Mouse (Mus musculus): ENCODE results near the gene Spon1.
A peak's percentile ranks its signal among the peaks of the same experiment; 100 is the strongest.

Spon1 gene

DNA sequence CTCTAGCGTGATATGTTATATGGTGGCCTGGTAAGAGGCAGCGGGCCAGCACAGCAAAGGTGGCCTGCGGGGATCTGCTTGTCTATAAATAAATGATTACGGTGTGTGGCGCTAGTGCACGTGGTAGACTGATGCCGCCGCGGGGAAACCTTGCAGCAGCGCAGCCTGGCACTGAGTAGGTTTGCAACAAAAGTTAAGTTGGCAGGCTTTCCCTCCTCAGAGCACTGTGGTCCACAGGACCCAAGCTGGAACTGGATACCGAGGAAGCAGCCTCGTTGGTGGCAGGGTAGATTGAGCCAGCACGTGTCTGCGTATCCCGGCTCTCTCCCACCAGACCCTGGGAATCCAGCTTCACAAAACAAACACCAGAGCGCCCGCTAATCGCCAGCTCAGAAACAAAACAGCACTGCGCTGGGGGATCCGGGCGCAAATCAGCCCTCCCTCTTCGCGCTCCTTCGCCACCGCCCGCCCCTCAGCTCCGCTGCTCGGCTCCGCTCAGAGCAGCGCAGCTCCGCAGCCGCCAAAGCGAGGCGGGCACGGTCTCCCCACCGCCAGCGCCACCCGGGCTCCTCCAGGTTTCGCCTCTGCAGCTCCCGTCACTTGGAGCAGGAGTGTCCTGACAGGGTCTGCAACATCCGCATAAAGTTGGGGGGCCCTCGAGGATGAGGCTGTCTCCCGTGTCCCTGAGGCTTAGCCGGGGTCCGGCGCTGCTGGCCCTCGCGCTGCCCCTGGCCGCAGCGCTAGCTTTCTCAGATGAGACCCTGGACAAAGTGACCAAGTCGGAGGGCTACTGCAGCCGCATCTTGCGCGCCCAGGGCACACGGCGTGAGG lies at the start of gene Spon1:
Spon1 (plus strand) TSS at position 332 of the 831 bp plus-strand sequence.
- DNase-seq (ENCODE audit: low spot score) = no peak

DNA sequence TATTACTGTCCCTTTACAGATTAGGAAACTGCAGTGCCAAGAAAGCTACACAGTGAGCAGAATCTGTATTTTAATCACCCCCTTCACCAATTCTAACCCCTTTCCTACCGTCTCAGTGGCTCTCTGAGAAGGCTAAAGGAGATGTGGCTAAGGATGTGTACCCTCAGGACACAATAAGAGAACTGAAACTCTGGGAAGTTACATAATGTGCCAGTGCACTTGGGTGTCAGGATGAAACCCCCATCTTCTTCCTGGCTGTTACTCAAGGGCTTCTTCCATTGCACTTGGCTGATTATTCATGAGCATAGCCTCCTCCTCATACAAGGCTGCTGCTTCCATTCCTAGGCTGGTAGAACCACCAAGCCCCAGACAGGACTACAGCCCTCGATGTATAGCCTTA lies 43.8 kb upstream of the Spon1 start:
- no peak for DNase-seq (ENCODE audit: low spot score)

DNA sequence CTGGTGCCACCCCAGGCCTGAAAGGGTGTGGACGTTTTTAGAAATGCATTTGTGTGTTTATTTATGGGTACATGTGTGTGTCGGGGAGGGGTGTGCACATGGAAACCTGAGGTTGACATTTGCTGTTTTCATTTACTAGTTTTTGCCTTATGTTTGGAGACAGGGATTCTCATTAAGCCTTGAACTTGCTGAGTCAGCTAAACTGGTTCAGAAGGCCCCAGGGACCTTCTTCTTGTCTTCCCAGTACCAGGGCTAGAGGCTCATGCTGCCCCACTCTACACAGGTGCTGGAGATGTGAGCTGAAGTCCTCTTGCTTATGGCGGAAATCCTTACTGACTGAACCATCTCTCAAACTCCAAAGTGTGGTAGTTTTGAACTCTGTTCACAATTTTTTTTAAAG lies 41.9 kb upstream of the Spon1 start:
- no peak for DNase-seq (ENCODE audit: low spot score)

DNA sequence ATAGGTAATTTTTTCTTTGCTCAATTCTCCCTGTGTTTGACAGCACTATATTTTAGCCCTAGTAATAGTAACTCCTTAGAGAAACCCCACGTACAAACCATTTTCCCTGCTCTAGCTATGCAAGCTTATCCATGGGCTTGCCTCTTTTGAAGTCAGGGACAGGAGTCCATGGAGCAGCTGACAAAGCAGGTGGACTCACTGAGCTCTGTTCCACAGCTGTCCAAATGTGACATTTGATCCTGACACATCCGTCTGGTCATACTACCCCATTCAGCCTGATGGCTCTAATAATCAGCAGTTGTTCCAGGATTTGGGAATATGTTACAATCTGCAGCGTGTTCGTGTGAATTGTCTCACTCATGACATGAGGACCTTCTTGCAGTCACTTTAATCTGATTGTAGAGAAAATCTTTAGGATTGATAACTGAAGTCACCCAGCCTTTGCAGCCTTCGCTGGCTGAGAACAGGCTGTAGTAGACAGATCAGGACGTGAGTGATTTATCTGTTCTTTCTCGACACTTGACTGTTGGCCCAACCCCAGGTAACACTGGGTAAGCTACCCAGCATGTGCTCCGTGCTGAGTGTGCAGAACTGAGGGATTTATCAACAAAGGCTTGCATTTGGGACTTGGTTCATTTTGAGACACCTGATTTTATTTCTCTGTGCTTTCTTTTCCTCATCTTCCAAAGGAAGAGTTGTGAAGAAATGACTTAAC lies 37.6 kb upstream of the Spon1 start:
- no peak for DNase-seq (ENCODE audit: low spot score)

DNA sequence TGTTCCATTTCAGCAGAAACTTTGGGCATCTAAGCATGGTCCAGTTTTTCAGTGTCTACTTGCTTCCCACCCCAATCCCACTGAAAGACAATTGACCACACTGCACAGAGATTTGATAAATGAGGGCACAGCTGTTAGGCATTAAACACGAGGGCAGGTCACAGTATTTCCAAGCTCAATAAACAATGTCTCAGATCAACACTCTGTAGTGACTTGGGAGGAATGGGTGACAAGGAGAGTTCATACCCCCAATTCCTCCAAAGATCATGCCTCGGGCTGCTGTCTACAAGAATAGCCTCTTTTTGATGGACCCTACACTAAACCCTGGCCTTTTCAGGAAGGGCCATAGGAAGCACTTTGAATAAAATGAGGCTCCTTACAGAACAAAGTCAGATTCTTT lies 36.9 kb upstream of the Spon1 start:
- no peak for DNase-seq (ENCODE audit: low spot score)

DNA sequence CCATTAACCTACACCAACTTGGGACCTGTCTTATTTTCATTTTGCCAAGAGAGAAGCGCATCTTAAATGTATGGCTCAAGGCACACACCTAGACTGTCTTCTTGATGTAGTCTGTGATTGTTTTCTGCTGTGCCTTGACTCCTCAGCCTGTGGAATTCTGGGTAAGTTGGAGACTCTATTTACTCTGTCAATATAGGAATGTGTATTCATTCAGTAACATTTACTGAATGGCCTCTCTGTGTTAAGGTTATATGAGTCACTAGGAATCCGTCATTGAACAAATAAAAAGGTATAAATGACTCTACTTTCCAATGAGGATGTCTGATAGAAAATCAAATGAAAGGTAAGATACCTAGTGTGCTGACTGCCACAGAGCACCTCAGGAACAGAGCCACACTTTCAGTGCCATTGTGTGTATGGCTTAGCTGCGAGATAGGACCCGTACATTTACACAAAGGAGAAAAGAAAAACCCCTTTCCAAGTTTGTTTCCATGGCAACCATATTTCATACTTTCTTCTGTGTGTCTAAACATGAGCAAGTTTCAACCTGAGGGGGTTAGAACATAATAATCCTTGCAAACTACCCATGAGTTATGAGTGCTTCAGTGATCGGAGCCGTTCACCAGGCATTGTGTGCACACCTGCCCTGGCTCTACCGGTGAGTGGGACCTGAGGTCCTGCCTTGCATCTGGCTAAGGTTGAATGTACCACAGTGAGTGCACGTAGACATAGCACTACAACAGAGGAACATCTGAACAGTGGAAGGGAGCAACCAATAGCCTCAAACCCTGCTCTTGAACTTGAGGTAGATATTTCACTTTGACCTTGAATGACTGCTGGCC lies 35.2 kb upstream of the Spon1 start:
- DNase-seq (ENCODE audit: low spot score) = no peak

DNA sequence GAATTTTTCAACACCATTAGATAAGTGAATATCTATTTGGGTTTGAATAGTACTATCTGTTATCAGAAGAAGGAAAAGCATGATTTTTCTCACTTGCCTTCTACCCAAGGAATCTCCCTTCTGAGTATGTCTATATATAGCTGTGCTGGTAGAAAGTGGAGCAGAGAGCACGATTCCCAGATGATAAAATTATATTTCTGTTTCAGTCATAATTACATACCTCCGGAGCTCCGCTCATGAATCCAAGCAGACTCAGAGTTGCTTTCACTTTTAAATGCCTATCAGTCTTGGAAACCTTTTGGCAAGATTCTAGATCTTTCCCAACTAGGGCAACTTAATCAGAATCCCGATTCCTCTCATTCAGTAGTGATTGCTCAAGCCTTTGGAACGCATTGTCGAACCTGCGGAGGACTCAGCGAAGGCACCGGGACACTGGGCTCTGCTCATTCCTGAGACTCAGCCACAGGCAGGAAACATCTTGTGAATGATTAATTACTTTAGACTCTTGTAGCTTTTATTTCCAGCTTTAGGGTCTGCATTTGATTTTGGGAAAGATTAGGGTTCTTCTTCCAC lies 27.9 kb upstream of the Spon1 start:
- DNase-seq (ENCODE audit: low spot score) = no peak

DNA sequence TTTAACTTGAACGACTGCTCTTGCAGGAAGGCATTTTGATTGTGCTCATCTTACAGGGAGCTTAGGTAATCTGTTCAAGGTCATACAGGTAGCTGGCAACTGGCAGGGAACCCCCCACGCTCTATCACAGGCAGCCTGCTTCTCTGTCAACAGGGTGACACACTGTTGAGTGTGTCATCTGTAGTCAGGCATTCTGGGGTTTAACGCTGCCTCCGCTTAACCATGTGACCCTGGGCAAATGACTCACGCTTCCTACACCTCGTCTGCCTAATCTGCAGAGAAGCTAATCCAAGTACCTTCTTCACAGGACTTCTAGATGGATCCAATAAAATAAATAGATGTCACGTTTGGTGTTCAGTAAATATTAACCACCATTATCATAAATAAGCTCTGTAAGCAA lies 26.6 kb upstream of the Spon1 start:
- no peak for DNase-seq (ENCODE audit: low spot score)

DNA sequence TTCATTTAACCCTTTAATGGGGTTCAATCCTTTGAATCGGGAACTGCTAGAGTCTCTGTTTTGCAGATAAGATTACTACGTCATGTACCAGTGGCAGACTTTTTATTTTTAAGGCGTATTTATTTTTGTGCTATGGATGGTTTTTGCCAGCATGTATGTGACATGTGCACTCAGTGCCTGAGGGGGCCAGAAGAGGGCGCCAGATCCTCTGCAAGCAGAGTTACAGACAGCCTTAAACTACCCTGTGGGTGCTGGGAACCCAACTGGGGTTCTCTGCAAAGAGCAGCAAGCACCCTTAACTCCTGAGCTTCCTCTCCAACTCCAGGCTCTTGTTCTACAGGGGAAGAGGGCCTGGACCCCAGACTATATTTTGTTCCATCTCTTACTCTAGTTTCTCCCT lies 23.2 kb upstream of the Spon1 start:
- no peak for DNase-seq (ENCODE audit: low spot score)

DNA sequence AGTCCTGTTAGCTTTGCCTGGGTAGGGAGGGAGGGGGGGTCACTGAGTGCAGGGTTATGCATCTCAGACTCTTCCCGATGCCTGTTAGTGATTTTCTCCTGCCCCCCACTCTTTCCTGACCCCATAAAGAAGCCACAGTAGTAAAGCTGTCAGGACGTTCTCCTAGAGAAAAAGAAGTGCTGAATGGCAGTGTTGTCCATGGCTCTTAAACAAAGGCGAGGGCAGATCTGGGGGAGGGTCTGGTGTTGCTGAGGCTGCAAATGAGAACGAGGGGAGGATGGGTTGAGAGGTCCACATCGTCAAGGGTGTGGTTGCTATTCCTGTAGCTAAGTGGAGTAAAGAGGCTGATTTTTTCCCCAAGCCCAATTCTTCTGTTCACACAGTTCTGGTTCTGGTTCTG lies 21.8 kb upstream of the Spon1 start:
- DNase-seq (ENCODE audit: low spot score) = no peak

DNA sequence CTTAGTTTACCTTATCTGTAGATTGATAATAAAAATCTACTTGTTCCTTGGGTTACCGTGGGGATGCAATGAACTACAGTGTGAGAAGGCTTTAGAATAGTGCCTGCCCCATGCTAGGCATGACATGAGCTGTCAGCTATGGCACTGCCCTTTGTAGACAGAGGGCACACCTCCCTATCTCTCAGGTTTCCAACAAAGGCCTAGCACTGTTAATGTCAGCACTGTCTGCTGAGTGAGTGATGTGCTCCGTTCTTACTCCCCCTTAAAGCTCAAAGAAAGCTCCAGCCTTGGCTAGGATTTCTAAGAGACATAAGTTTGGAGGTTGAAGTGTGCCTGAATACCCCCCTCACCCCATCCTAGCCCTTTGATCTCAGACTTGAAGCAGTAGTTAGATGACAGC lies 9.2 kb upstream of the Spon1 start:
- DNase-seq (ENCODE audit: low spot score) = no peak

DNA sequence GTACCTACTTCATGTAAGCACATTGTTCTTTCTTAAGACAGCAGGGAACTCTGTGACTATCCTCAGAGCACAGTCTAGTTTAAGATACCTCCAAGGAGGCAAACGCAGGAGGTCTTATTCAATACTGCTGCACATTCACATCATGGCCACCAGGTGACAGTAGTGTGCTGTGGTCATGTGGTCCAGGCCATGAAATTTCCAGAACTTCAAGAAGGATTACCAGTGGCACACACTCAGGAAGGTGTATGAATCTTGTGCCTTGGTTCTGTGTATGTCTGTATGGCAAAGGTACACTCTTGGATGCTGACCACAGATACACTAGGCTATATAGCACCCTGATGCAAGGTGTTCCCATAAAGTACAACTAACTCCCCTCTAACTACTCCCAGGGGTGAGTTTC lies 6.6 kb upstream of the Spon1 start:
- DNase-seq (ENCODE audit: low spot score) = no peak

DNA sequence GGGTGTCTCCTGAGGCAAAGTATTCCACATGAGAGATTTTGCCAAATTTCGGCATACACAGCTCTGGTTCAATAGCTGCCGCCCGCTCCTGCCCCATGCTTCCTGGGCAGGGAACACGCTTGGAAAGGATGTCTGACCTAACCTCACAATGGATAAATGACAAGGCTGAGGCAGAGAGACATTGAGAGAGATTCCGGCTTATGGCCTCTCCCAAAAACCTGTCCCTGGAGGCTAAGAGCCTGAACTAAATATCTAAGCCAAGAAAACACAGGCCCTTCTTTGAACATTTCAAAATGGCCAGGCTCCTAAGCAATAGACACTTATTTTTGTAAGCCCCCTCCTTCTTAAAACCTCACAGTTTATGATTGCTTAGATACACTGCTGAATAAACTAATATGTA lies 665 bp upstream of the Spon1 start:
- no peak for DNase-seq (ENCODE audit: low spot score)

DNA sequence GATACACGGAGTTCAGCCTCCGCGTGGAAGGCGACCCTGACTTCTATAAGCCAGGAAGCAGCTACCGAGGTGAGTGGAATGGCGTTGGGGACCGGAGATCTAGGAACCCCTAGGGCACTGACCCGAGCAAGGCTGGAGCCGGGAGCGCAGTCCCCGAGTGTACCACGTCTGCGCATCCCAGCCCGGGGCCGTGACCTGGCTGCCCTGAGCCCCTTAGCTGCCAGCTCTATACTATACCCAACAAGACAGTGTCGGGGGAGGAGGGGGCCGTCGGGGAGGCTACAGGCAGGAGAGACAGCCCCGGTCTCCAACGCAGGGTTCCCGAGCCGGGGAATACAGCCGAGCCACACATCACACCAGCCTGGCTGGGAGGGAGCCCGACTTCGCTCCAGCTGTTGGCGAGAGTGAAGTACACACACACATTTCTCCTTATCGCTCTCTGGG lies 722 bp downstream of the Spon1 start:
- no peak for DNase-seq (ENCODE audit: low spot score)

DNA sequence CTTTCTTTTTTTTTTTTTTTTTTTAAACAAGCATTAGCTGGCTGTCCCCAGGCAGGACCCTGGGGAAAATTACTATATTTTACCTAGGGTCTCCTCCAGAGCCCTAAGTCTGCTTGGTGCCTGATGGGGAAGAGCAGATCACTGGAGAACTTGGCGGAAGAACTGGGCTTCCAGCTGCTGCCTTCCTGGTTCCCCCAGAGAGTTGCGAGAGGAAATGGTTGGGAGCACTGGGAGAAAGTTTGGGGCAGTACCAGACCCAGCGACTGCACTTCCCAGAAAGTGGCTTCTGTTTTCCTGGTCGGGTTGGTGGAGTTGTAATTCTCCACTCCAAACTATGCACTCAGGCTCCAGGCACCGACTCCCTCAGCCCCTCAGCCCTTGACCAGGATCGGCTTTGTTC lies 1.7 kb downstream of the Spon1 start:
- no peak for DNase-seq (ENCODE audit: low spot score)

DNA sequence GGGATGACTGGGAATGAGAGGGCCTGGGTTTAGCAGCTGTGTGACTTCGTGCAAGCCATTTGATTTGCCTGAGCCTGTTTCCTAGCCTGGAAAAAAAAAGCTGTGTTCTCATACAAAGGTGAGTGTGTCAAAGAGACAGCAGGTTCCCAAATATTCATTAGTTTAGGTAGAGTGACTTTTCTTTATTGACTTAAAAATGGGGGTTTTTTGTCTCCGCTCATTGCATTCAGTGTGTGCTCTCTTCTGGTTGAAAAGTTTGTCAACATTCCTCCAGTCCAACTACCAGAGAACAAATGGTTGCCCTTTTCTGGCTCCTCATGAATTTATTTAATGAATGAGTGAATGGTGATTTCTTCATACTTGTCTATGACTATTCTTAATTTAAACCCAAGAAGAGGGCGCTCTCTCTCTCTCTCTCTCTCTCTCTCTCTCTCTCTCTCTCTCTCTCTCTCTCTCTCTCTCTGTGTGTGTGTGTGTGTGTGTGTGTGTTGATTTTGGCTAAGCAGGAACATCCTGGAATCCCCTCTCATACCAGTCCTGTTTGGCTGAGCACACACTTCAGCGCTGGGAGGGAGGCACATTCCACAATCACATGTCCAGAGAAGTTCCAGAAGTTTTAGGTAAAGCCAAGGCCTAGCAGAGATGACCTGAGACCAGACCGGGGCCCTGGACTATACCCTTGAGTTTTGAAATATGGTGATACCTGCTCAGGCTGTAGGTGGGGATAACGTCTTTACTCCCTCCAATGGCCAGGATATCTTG lies 2.6 kb downstream of the Spon1 start:
- no peak for DNase-seq (ENCODE audit: low spot score)

DNA sequence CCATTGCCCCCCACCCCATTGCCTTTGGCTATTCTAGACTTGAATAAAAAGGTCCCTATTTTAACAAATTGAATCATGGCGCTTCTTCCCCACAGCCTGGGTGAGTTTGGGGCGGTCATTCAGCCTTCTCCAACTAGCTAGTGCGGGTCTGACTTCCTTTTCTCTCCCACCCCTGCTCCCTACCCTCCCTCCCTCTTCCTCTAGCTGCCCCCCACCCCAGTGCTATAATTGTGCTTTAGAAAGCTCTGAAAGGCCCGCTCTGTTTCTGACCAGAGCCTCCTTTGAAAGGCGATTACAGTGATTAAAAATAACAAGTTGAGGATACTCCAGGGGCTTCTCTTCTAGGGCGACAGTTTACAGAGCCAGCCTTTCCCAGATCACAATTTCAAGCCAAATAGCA lies 3.5 kb downstream of the Spon1 start:
- DNase-seq (ENCODE audit: low spot score) = no peak

DNA sequence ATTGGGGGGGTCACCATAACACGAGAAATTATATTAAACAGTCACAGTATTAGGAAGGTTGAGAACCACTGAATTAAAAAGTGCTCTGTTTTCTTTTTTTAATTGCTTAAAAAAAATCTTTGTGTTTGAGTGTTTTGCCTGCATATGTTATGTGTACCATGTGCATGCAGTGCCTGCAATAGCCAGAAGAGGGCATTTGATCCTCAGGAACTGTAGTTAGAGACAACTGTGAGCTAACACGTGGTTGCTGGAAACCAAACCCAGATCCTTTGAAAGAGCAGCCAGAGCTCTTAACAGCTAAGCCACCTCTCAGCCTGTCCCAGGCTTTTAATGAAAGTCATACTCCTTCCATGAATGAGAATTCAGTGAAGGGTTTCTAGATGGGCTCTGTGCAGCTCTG lies 6.3 kb downstream of the Spon1 start:
- DNase-seq (ENCODE audit: low spot score) = no peak

DNA sequence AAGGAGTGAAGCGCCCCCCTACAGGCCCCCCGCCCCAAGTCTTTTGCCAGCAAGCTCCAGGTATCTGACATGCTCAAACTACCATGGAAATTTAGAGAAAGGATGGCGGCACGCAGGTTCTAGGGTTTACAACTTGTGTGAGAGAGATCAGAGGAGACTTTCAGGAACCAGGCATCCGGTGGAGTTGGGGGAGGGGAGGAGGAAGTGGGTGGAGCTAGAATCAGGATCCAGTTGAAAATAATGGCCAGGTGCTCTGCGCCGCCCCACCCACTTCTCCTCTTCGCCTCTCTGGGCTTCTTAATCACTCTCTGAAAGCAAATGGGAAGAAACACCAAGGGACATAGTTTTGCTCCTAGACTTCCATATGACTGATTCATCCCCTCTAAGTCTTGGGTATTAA lies 7.6 kb downstream of the Spon1 start:
- no peak for DNase-seq (ENCODE audit: low spot score)

DNA sequence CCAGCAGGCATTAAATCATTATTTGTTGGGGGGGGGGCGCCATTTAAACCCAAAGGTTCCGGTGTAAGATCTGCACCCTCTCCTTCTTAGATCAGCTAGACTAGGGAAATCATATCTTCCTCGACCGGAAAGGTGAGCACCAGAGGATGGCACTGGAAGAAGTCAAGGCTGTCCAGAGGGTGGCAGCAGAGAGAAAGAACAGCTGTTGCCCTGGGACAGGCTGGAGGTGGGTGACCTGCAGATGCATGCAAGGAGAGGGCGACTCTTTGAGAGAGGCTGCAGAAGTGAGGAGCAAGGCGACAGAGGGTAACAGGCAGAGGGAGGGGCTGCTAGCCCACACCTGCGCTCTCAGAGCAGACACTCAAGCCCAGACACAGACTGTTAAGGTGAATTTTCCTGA lies 8.2 kb downstream of the Spon1 start:
- peak; percentile 7 for DNase-seq (ENCODE audit: low spot score)

DNA sequence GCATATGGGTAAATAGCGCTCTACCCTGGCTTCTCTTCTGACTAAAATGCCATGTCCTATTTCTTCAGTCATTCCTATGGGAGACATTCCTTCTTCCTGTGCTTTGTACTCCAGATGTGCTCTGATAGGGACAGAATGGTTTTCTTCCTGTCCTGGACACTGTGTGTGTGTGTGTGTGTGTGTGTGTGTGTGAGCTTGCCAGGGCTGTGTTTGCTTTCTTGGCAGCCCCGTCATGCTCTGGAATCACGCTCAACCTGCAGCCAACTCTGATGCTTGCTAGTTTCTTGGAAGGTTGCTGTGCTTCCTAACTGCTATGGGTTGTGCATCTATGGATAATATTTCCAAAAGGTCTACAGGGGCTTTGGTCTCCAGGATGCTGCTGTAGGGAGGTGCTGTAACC lies 9.1 kb downstream of the Spon1 start:
- DNase-seq (ENCODE audit: low spot score) = no peak

DNA sequence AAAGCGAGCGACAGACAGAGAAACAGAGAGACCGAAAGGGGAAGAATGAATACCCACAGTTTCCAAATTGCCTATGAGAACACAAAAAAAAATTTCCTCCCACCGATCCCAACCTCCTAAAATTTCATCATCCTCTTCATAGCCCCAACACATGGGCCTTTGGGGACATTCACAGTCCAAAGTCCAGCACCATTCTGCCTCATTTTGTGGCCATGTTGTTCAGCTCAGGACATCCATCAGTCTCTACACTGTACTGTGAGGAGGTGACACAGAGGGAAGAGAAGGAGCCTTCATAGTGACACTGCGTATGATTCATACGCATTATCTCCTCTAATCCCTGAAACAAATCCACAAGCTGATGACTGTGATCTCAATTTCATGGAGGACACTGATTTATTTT lies 12.7 kb downstream of the Spon1 start:
- DNase-seq (ENCODE audit: low spot score) = no peak

Data from spleen, adult 12 weeks (tissue).